Mouse (Mus musculus): ENCODE results near the gene Sufu. TPM values are rescaled to one million over a fixed set of nuclear protein-coding genes. Genes with fewer than 3 reads are reported as not detected.
A peak's percentile ranks its signal among the peaks of the same experiment; 100 is the strongest.

Sufu gene
- polyA plus RNA-seq, 1 experiment from 2014 or later: 49.1 TPM

DNA sequence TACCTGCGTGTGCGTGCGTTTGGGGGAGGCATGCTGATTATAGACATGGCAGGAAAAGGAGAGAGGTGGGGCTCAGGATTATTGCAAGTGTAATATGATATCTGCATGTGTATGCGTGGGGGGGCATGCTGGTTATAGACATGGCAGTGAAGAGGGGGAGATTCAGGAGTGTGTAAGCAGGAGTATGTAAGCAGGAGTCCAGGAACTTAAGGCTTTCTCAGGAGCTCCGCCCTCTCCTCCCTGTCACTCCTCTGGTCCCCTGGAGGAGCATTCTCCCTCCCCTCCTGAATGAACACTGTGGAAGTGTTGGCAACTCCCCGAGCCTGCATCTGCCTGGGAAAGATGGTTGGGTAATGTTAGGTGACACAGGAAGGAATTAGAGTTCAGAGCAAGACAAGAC, 51.2 kb downstream of the Sufu start:
- Histone ChIP-seq H3K36me3 (peaks cover 25% of the 10 kb centered on the region), H3K4me1 (replicated peaks) (peaks cover 82% of the 10 kb centered on the region), H3K4me3 (no peak overlapping the region), H3K9me3 (no peaks in the 10 kb centered on the region), H3K27ac (peak overlapping the region; percentile 41; the same call in 1 of the 2 replicates), H3K27me3 (ENCODE audit: insufficient read depth, poor library complexity, severe bottlenecking) (no peaks in the 10 kb centered on the region)
- WGBS: 53% methylated on average over 6 of the region's 6 CpGs
- no peak for DNase-seq (ENCODE audit: low spot score)

DNA sequence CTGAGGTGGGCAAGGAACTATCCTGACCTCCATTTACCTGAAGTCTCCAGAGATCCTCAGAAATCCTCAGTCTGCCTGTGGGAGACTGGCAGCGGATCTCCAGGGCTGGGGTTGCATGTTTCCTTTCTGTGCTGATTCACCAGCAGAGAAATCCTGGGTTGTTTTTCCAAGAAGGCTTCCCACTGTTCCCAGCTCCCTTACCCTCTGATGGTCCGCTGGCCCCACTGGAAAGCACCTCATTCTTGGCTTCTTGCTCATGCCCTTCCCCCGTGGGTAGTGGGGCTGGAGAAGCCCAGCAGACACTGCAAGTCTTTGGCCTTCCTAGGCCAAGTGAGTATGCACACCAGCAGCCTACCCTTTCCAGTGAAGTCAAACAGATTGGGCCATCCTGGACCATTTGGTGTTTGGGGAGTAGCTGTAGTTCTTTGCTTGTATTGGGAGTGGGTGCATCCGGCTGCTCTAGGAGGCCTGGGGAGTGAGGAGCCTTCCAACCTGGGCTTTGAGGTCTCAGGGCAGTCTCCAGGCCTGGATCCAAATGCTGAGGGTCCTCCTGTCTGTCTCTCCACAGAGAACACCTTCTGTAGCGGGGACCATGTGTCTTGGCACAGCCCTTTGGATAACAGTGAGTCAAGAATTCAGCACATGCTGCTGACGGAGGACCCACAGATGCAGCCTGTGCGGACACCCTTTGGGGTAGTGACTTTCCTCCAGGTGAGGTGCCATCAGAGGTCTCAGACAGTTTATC, 52.7 kb downstream of the Sufu start:
- H3K27ac ChIP-seq: peak overlapping the region; percentile 19; the same call in 1 of the 2 replicates
- H3K36me3 ChIP-seq: peaks cover 40% of the 10 kb centered on the region
- peaks cover 80% of the 10 kb centered on the region for H3K4me1 ChIP-seq (replicated peaks)
- 82% methylated on average over 7 of the region's 7 CpGs for WGBS
- no peak overlapping the region for H3K4me3 ChIP-seq
- DNase-seq (ENCODE audit: low spot score): no peak
- no peaks in the 10 kb centered on the region for H3K27me3 ChIP-seq (ENCODE audit: insufficient read depth, poor library complexity, severe bottlenecking)
- no peaks in the 10 kb centered on the region for H3K9me3 ChIP-seq

DNA sequence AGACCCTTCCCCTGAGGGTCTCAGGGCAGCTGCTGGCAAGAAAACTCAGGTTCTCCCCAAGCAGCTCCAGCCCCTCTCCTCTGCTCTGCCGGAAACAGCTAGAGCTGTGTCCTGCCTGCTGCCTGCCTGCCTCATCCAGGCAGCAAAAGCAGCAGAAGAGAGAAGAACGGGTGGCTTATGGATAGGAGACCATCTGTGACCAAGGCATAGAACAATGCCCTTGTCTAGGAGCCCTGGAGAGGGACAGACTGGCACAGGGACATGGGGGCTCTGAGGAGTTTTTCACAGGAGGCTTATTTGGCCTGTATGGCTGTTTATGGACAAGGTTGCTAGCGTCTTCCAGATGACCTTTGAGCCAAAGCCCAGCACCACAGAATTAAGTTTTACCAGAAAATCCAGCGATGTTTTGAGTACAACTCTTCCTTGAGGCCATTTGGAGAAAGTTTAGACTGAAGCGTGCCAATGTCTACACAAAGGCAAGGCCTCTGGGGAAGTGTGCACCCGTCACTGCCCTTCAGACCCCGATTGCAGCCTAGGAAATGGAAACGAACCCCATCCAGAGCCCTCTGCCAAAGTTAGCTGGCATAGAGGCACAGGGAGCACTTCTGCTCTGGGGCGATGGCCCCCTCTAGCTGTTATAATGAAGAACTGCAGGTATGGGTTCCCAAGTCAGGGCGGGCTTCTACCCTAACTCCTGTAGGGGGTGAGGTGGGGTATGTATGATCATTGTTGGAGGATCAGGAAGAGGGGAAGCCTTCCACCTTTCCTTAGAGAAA, 55.5 kb downstream of the Sufu start:
- Histone ChIP-seq H3K4me3 (no peak overlapping the region), H3K36me3 (peaks cover 68% of the 10 kb centered on the region), H3K27me3 (ENCODE audit: insufficient read depth, poor library complexity, severe bottlenecking) (no peaks in the 10 kb centered on the region), H3K9me3 (no peaks in the 10 kb centered on the region), H3K27ac (peak overlapping the region; percentile 31), H3K4me1 (replicated peaks) (peaks cover 79% of the 10 kb centered on the region)
- peak; percentile 59 for DNase-seq (ENCODE audit: low spot score)
- WGBS: 41% methylated on average over 10 of the region's 10 CpGs

DNA sequence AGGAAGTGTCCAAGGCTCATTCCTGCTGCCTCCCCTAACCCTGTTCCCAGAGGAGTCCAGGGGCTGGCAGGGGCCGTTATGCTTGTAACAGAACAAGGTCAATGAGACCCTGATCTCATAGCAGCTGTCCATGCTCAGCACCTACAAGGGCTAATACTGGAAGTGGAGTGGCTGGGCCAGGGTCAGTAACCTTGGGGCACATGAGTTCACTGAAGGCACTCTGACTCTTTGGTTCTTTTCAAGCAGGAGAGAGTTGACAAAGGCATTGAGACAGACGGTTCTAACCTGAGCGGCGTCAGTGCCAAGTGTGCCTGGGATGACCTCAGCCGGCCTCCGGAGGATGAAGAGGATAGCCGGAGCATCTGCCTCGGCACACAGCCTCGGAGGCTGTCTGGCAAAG, 56.2 kb downstream of the Sufu start:
- no peak overlapping the region for H3K4me3 ChIP-seq
- 82% methylated on average over 9 of the region's 9 CpGs for WGBS
- peaks cover 72% of the 10 kb centered on the region for H3K4me1 ChIP-seq (replicated peaks)
- no peak for DNase-seq (ENCODE audit: low spot score)
- H3K36me3 ChIP-seq: peaks cover 75% of the 10 kb centered on the region
- no peaks in the 10 kb centered on the region for H3K9me3 ChIP-seq
- H3K27ac ChIP-seq: peak overlapping the region; percentile 31
- no peaks in the 10 kb centered on the region for H3K27me3 ChIP-seq (ENCODE audit: insufficient read depth, poor library complexity, severe bottlenecking)

DNA sequence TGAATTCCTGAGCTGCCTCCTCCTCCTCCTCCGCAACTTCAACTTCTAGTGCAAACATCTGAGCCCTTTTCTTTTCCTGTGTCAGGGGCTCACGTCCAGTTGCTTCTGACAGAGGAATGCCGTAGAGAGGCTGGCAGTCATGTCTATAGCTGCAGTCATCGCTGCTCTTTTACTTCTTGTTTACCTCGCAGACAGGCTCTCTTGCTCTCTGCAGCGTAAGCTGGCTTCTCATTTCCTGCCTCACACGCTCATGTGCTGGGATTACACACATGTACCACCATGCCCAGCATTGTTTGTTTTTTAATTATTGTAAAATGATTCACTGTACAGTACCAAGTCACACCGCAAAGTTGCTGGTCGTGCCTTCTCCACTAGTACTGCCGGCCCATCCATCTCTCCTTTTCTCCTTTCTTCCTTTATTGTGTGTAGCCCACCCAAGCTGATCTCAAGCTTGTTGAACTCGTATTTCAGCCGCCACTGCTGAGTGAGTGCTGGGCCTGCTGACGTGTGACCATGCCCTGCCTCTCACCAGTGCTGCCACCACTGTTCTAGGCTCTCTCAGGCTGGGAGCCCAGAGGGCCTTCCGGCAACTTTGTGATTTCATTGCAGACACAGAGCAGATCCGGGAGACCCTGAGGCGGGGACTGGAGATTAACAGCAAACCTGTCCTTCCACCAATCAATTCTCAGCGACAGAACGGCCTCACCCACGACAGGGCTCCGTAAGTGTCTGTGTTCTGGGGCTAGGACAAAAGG, 57.6 kb downstream of the Sufu start:
- 65% methylated on average over 20 of the region's 20 CpGs for WGBS
- no peaks in the 10 kb centered on the region for H3K9me3 ChIP-seq
- H3K36me3 ChIP-seq: peaks cover 89% of the 10 kb centered on the region
- peak overlapping the region; percentile 83 for H3K27ac ChIP-seq
- H3K4me3 ChIP-seq: no peak overlapping the region
- peaks cover 63% of the 10 kb centered on the region for H3K4me1 ChIP-seq (replicated peaks)
- H3K27me3 ChIP-seq (ENCODE audit: insufficient read depth, poor library complexity, severe bottlenecking): no peaks in the 10 kb centered on the region
- DNase-seq (ENCODE audit: low spot score): no peak

DNA sequence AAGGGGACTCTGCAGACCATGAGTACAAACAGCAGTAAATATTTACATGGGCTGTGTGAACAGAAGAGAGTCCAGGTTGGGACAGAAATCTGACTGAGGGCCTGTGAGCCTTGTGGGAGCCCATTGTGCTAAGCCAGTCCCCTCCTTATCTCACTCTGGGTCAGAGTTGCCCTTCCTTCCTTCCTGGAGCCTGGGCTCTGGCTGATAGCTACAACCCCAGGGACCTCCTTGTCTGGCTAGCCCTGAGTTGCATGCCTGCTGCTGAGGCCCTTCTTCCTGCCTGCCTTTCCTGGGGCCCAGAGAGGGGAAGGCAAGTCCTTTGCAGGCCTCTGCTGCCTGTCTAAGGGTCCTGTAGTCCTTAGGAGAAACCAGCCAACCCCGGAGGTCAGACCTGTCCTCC, 58.3 kb downstream of the Sufu start:
- peak overlapping the region; percentile 83 for H3K27ac ChIP-seq
- no peak for DNase-seq (ENCODE audit: low spot score)
- WGBS: 60% methylated on average over 1 of the region's 1 CpGs
- no peaks in the 10 kb centered on the region for H3K27me3 ChIP-seq (ENCODE audit: insufficient read depth, poor library complexity, severe bottlenecking)
- peaks cover 92% of the 10 kb centered on the region for H3K36me3 ChIP-seq
- H3K4me1 ChIP-seq (replicated peaks): peaks cover 56% of the 10 kb centered on the region
- 0 out of 2 replicates have a peak overlapping the region, but pooled peaks have one; percentile 4 for H3K4me3 ChIP-seq
- no peaks in the 10 kb centered on the region for H3K9me3 ChIP-seq

DNA sequence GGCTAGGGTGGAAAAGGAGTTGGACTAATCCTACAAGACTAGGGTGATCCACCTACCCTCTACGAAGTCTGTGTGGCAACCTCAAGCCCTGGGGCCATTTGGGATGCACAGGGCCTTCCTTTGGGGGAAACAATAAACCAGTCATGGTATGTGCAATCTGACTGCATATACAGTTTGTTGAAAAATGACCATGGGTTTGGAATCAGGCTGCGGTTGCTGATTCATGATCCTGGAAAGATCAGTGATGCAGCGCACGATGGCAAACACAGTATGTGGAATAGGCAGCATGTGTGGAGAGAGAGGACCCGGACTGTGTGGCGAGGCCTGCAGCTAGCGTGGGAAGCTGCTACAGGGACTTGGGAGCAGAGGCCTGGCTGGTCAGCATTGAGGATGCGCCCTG, 58.9 kb downstream of the Sufu start:
- Histone ChIP-seq H3K9me3 (no peaks in the 10 kb centered on the region), H3K4me1 (replicated peaks) (peaks cover 56% of the 10 kb centered on the region), H3K27ac (peak overlapping the region; percentile 83), H3K27me3 (ENCODE audit: insufficient read depth, poor library complexity, severe bottlenecking) (no peaks in the 10 kb centered on the region), H3K36me3 (peaks cover 93% of the 10 kb centered on the region), H3K4me3 (peak overlapping the region; percentile 4; the same call in 1 of the 2 replicates)
- 94% methylated on average over 8 of the region's 8 CpGs for WGBS
- no peak for DNase-seq (ENCODE audit: low spot score)

DNA sequence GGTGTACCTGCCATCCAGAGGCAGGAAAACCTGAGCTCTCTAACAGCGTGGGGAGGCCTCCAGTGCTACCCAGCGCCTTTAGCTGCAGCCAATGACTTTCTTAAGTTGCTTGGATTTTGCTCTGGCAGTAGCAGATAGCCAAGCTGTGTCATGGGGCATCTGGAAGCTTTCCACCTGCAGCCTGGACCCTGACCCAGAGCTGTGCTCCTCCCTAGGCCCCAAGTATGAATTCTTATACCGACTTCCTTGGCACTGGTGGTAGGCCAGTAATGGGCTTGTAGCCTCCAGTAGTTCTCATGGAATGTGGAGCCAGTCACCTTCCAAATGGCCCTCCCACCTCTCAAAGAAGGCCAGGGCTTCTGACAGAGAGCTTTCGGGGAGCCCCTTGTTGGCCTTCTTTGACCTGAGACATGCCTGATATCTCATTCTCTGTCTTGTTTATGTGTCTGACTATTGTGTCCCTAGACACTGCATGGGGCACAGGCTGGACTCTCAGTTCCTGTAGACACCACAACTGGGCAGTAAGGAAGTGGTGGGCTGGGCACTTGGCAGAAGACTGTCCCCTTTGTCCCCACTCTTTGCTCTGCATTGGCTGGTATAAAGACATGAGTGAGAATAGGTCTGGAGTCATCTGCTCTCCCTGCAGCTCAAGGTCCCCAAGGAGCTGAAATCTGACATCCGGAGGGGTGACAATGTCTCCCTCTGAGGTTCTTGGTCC, 59.5 kb downstream of the Sufu start:
- Histone ChIP-seq H3K9me3 (no peaks in the 10 kb centered on the region), H3K4me3 (no peak overlapping the region), H3K27ac (peak overlapping the region; percentile 83), H3K27me3 (ENCODE audit: insufficient read depth, poor library complexity, severe bottlenecking) (no peaks in the 10 kb centered on the region), H3K36me3 (peaks cover 93% of the 10 kb centered on the region), H3K4me1 (replicated peaks) (peaks cover 56% of the 10 kb centered on the region)
- no peak for DNase-seq (ENCODE audit: low spot score)
- WGBS: 95% methylated on average over 5 of the region's 5 CpGs

DNA sequence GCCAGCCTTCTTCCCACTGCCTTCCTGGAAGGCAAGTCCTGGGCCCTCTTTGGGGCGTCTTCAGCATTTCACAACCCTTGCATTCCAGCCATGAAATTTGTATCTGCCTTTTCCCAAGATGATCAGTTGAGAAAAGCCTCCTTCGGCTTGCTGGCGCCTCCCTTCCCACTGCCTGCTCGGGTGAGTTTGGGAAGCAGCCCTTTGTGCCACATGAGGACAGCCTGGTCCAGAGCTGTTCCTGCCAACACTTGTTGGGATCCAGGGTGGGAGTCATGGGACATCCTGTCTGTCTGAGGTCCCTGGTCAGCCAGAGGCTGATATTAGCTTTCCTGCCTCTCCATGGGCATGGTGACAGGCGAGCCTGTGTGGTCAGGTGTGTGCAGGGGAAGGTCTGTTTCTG, 61.1 kb downstream of the Sufu start:
- H3K4me3 ChIP-seq: no peak overlapping the region
- no peak for DNase-seq (ENCODE audit: low spot score)
- H3K9me3 ChIP-seq: no peaks in the 10 kb centered on the region
- WGBS: 89% methylated on average over 5 of the region's 5 CpGs
- H3K27me3 ChIP-seq (ENCODE audit: insufficient read depth, poor library complexity, severe bottlenecking): no peaks in the 10 kb centered on the region
- no peak overlapping the region; the same call in 1 of the 2 replicates for H3K27ac ChIP-seq
- H3K4me1 ChIP-seq (replicated peaks): peaks cover 40% of the 10 kb centered on the region
- peaks cover 100% of the 10 kb centered on the region for H3K36me3 ChIP-seq

DNA sequence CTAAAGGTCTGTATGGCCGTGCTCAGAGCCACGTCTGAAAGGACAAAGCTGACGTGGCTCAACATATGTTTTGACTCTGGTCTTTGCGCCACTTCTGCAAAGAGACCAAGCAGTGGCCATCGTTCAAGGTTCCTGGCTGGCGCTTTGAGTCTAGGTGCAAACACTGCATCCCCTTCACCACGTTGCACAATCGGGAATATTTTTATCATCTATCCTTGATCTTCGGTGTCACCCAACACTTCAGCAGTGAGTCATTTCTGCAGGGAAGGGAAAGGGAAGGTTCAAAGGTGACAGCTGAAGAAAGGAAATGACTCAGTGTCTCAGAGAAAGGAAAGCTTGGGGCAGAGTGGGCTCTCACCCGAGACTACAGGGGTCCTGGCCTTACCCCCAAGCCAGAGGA, 62.6 kb downstream of the Sufu start:
- Histone ChIP-seq H3K4me1 (replicated peaks) (peaks cover 27% of the 10 kb centered on the region), H3K27ac (peak overlapping the region; percentile 17; the same call in 1 of the 2 replicates), H3K36me3 (peaks cover 94% of the 10 kb centered on the region), H3K27me3 (ENCODE audit: insufficient read depth, poor library complexity, severe bottlenecking) (no peaks in the 10 kb centered on the region), H3K4me3 (no peak overlapping the region), H3K9me3 (no peaks in the 10 kb centered on the region)
- WGBS: 86% methylated on average over 10 of the region's 10 CpGs
- DNase-seq (ENCODE audit: low spot score): no peak

DNA sequence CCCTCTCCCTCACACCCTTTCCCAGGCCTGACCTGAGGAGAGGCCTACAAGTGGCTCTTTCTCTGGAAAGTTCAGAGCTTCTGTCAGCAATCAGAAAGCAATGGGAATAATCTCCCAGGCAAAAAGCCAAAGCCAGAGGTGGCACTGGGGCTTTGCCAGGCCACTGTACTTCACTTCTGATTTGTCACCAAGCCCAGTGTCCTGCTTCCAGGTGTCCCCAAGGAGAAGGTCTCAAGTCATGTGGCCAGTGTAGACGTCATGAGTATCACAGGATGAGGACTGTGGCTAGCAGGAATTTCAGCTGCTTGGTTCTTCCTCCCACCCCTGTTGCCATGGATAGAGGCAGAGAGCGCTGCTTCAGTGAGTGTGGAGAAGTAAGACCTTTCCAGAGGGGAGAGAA, 63.2 kb downstream of the Sufu start:
- Histone ChIP-seq H3K27ac (peak overlapping the region; percentile 40; the same call in 1 of the 2 replicates), H3K27me3 (ENCODE audit: insufficient read depth, poor library complexity, severe bottlenecking) (no peaks in the 10 kb centered on the region), H3K36me3 (peaks cover 87% of the 10 kb centered on the region), H3K4me1 (replicated peaks) (peaks cover 20% of the 10 kb centered on the region), H3K9me3 (no peaks in the 10 kb centered on the region), H3K4me3 (no peak overlapping the region)
- 88% methylated on average over 2 of the region's 2 CpGs for WGBS
- no peak for DNase-seq (ENCODE audit: low spot score)

DNA sequence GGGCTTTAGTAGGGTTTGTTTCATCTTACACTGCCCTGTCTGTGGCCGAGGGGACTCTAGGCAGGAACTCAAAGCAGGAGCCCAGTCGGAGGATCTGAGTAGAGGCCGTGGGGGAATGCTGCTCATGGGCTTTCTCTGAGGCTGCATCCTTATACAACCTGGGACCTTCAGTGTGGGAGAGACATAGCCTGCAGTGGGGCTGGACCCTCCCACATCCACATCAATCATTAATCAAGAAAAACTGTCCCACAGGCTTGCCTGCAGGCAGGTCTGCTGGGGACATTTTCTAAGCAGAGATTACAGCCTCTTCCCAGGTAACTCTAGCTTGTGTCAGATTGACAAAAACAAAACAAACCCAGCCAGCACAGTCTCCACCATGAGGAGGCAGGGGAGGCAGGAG, 65.9 kb downstream of the Sufu start:
- no peak overlapping the region for H3K27ac ChIP-seq
- H3K9me3 ChIP-seq: no peaks in the 10 kb centered on the region
- peaks cover 80% of the 10 kb centered on the region for H3K36me3 ChIP-seq
- H3K27me3 ChIP-seq (ENCODE audit: insufficient read depth, poor library complexity, severe bottlenecking): no peaks in the 10 kb centered on the region
- H3K4me3 ChIP-seq: no peak overlapping the region
- no peak for DNase-seq (ENCODE audit: low spot score)
- WGBS: 93% methylated on average over 3 of the region's 3 CpGs
- peaks cover 12% of the 10 kb centered on the region for H3K4me1 ChIP-seq (replicated peaks)
